Mouse (Mus musculus): ENCODE measurements around the gene Rap1gap2. TPM values are rescaled to one million over a fixed set of nuclear protein-coding genes. Genes with fewer than 3 reads are reported as not detected.

Gene Rap1gap2
- total and polyA plus RNA-seq, 2 experiments from 2014 or later = 12.1 to 49.1 TPM

DNA sequence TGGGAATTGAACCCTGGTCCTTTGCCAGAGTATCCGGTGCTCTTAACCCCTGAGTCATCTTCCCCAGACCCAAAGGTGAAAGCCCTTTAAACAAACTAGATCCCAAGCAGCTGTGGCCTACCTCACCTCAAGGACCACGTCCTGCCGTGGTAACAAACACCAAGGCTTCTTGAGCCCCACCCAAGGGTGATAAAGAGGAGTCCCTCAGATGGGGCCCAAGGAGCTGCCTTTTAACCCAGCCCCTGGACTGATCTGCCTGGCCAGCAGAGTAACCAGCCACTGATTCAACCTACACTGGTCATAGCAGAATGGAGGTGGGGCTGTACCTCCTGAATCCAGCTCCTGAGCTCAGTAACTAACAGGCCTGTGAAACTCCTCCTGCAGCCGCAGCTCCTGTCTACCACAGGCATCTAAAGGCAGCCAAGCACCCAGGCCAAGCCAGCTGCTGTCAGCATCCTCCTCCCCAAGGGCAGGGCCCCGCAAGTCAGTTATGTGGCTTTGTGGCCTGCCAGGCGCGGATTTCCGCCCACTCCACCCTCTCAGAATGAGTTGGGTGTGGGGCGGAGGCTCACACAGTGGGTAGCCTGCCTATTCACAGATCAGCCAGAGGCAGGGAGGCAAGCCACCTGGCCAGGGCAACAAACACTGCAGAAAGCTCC, 54.9 kb downstream of the Rap1gap2 start:
- 47% methylated on average over 9 of the region's 9 CpGs for WGBS
- Histone ChIP-seq H3K9ac (replicated peaks; ENCODE audit: low read length, poor library complexity, severe bottlenecking) (no peak overlapping the region), H3K4me2 (ENCODE audit: low read depth, low read length, poor library complexity, severe bottlenecking) (no peak overlapping the region), H3K27me3 (ENCODE audit: insufficient read depth, low read length) (no peaks in the 10 kb centered on the region), H3K4me3 (ENCODE audit: low read depth, low read length) (no peak overlapping the region), H3K36me3 (ENCODE audit: insufficient read depth, low read length) (no peaks in the 10 kb centered on the region), H3K9me3 (ENCODE audit: low read length) (no peaks in the 10 kb centered on the region), H3K4me1 (ENCODE audit: insufficient read depth, low read length) (peaks cover 14% of the 10 kb centered on the region; the same call in 1 of the 2 replicates), H3K27ac (ENCODE audit: low read depth, low read length) (peak overlapping the region; percentile 68)
- no peak for ATAC-seq (ENCODE audit: low FRiP score)
- no peak for DNase-seq (ENCODE audit: low spot score)
- no peak for TF ChIP-seq CTCF (IDR thresholded peaks at IDR 0.05)

DNA sequence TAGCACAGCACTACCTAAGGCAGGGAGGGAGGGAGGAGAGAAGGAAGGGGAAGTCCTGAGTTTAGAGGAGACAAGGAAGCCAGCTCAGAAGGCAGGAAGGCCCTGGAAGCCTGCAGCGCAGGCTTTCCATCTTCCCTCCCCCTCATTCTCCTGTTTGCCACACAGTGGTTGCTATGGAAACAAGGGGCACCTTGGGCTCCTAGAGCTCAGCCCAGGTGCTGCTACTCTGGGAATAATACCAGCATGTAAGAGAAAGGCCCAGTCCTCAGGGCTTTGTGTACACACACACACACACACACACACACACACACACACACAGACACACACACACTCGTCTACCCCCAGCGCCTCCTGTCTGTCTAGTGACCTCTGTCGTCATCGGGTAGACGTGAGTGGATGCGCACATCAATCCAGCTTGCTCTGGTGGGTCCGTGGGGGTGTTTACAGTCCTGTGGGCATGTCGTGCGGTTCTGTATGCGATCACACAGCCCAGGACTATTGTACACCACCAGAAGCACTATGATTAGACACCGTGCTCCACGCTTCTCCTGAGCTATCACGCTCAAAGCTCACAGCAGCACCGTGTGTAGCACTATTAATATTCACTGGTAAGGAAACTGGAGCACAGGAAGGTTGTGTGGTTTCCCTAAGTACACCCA, 55.9 kb downstream of the Rap1gap2 start:
- no peaks in the 10 kb centered on the region for H3K9me3 ChIP-seq (ENCODE audit: low read length)
- ATAC-seq (ENCODE audit: low FRiP score) = peak; percentile 82
- peak overlapping the region; percentile 68 for H3K27ac ChIP-seq (ENCODE audit: low read depth, low read length)
- H3K4me1 ChIP-seq (ENCODE audit: insufficient read depth, low read length) = peaks cover 14% of the 10 kb centered on the region; the same call in 1 of the 2 replicates
- H3K36me3 ChIP-seq (ENCODE audit: insufficient read depth, low read length) = no peaks in the 10 kb centered on the region
- no peak overlapping the region for H3K4me3 ChIP-seq (ENCODE audit: low read depth, low read length)
- TF ChIP-seq CTCF (IDR thresholded peaks at IDR 0.05) = peak; percentile 26; the same call in 1 of the 2 replicates
- no peak overlapping the region for H3K9ac ChIP-seq (replicated peaks; ENCODE audit: low read length, poor library complexity, severe bottlenecking)
- WGBS = 28% methylated on average over 15 of the region's 15 CpGs
- no peaks in the 10 kb centered on the region for H3K27me3 ChIP-seq (ENCODE audit: insufficient read depth, low read length)
- DNase-seq (ENCODE audit: low spot score) = peak; percentile 81
- no peak overlapping the region for H3K4me2 ChIP-seq (ENCODE audit: low read depth, low read length, poor library complexity, severe bottlenecking)

- no peak overlapping the region for H3K9ac ChIP-seq (replicated peaks; ENCODE audit: low read length, poor library complexity, severe bottlenecking)
- H3K4me2 ChIP-seq (ENCODE audit: low read depth, low read length, poor library complexity, severe bottlenecking) = no peak overlapping the region
- H3K4me1 ChIP-seq (ENCODE audit: insufficient read depth, low read length) = peaks cover 19% of the 10 kb centered on the region; the same call in 1 of the 2 replicates
- H3K27me3 ChIP-seq (ENCODE audit: insufficient read depth, low read length) = no peaks in the 10 kb centered on the region
- H3K27ac ChIP-seq (ENCODE audit: low read depth, low read length) = no peak overlapping the region
- TF ChIP-seq CTCF (IDR thresholded peaks at IDR 0.05) = no peak
- no peak overlapping the region for H3K4me3 ChIP-seq (ENCODE audit: low read depth, low read length)
- DNase-seq (ENCODE audit: low spot score) = no peak
- H3K36me3 ChIP-seq (ENCODE audit: insufficient read depth, low read length) = no peaks in the 10 kb centered on the region
- 78% methylated on average over 6 of the region's 6 CpGs for WGBS
- H3K9me3 ChIP-seq (ENCODE audit: low read length) = no peaks in the 10 kb centered on the region
- no peak for ATAC-seq (ENCODE audit: low FRiP score)
Observed at GRCm38 (mm10) chr11:74551568-74551967, 59.1 kb downstream of the Rap1gap2 start.

- ATAC-seq (ENCODE audit: low FRiP score) (no peak), DNase-seq (ENCODE audit: low spot score) (no peak)
- Histone ChIP-seq H3K27me3 (ENCODE audit: insufficient read depth, low read length) (no peaks in the 10 kb centered on the region), H3K27ac (ENCODE audit: low read depth, low read length) (no peak overlapping the region), H3K4me3 (ENCODE audit: low read depth, low read length) (no peak overlapping the region), H3K36me3 (ENCODE audit: insufficient read depth, low read length) (no peaks in the 10 kb centered on the region), H3K9me3 (ENCODE audit: low read length) (no peaks in the 10 kb centered on the region), H3K9ac (replicated peaks; ENCODE audit: low read length, poor library complexity, severe bottlenecking) (no peak overlapping the region), H3K4me2 (ENCODE audit: low read depth, low read length, poor library complexity, severe bottlenecking) (no peak overlapping the region), H3K4me1 (ENCODE audit: insufficient read depth, low read length) (peaks cover 14% of the 10 kb centered on the region; the same call in 1 of the 2 replicates)
- TF ChIP-seq CTCF (IDR thresholded peaks at IDR 0.05) = peak; percentile 35; the same call in 1 of the 2 replicates
- 65% methylated on average over 5 of the region's 5 CpGs for WGBS
Observed at GRCm38 (mm10) chr11:74550615-74551102, 60.1 kb downstream of the Rap1gap2 start.

GRCm38 (mm10) chr11:74548781-74549382, 61.8 kb downstream of the Rap1gap2 start:
- ATAC-seq (ENCODE audit: low FRiP score) (no peak), DNase-seq (ENCODE audit: low spot score) (no peak)
- no peak overlapping the region for H3K4me3 ChIP-seq (ENCODE audit: low read depth, low read length)
- H3K27ac ChIP-seq (ENCODE audit: low read depth, low read length) = 0 out of 2 replicates have a peak overlapping the region, but pooled peaks have one; percentile 12
- no peak overlapping the region for H3K9ac ChIP-seq (replicated peaks; ENCODE audit: low read length, poor library complexity, severe bottlenecking)
- 0 out of 2 replicates have a peak, but pooled peaks cover 5% of the 10 kb centered on the region for H3K4me1 ChIP-seq (ENCODE audit: insufficient read depth, low read length)
- TF ChIP-seq CTCF (IDR thresholded peaks at IDR 0.05) = no peak
- H3K27me3 ChIP-seq (ENCODE audit: insufficient read depth, low read length) = no peaks in the 10 kb centered on the region
- H3K4me2 ChIP-seq (ENCODE audit: low read depth, low read length, poor library complexity, severe bottlenecking) = no peak overlapping the region
- no peaks in the 10 kb centered on the region for H3K36me3 ChIP-seq (ENCODE audit: insufficient read depth, low read length)
- H3K9me3 ChIP-seq (ENCODE audit: low read length) = no peaks in the 10 kb centered on the region
- 10% methylated on average over 7 of the region's 7 CpGs for WGBS
